Mouse (Mus musculus) CH12.LX (cell line): Measurements from ENCODE around the gene Dtnb.

Experiments used
- CHD1 ChIP-seq: IDR thresholded peaks from 2 replicates; pipeline ENCODE4 v1.6.1; 2012; ENCODE audit warnings: low read depth, low read length, improper control_type of control experiment, inconsistent platforms
- TCF12 ChIP-seq: IDR thresholded peaks from 2 replicates; pipeline ENCODE4 v1.6.1; 2014; ENCODE audit warnings: low read depth, mild to moderate bottlenecking, inconsistent platforms, low read length, improper control_type of control experiment

DNA sequence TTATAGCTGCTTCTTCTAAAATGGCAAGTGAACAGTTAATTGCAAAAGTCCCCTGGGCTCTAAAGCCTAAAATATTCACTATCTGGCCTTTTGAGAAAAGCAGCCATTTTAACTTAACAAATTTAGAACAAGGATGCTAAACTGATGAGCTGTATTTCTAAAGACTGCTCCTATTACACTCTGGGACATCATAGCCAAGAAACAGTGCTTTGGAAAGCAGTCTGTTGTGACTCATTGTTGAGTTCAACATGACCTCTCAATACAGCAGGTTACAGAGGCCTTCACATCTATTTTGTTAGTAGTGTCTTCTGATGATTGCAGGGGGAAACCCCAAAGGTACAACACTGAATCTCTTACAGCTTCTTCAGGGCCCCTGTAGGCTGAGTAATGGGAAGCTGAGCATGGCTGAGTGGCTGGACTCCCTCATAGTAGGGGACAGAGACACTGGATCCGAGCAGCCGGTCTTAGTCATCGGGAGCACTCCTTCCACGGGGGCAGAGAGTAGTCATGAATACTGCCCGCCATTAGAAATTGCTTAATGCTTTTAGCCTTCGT lies 157.4 kb downstream of the Dtnb start:
- TF ChIP-seq TCF12 (no peak), CHD1 (no peak)
